Mouse (Mus musculus) cortical plate, adult 2 months (tissue): ENCODE results near the gene Fam171a2. TPM values are rescaled to one million over a fixed set of nuclear protein-coding genes. Genes with fewer than 3 reads are reported as not detected.

Experiments used
- H3K27ac ChIP-seq: fragments of 200-500 bp; 2 replicates; pipeline ENCODE4 v1.5.1; 2012; ENCODE audit warnings: low read length, control low read depth, inconsistent platforms; ENCODE audit not compliant: insufficient read depth
- H3K4me1 ChIP-seq: fragments of 200-500 bp; 2 replicates; pipeline ENCODE4 v1.6.1; 2011; ENCODE audit warnings: low read length; ENCODE audit not compliant: control insufficient read depth, insufficient read depth
- H3K4me3 ChIP-seq: fragments of 200-500 bp; 2 replicates; pipeline ENCODE4 v1.5.1; 2011; ENCODE audit warnings: mild to moderate bottlenecking, low read length, control low read depth; ENCODE audit not compliant: insufficient read depth
- CTCF ChIP-seq: fragments of 200-500 bp; IDR thresholded peaks from 2 replicates; pipeline ENCODE4 v1.5.1; 2011; ENCODE audit warnings: mild to moderate bottlenecking, control low read depth, low read length; ENCODE audit not compliant: insufficient read depth; ENCODE audit errors: extremely low read depth
- POLR2A ChIP-seq: fragments of 200-500 bp; IDR thresholded peaks from 2 replicates; pipeline ENCODE4 v1.6.1; 2011; ENCODE audit warnings: mild to moderate bottlenecking, low read length, control low read depth; ENCODE audit not compliant: insufficient read depth; ENCODE audit errors: extremely low read depth
- polyA plus RNA-seq: library from polyadenylated mRNA; depleted of rRNA; stranded (reverse); fragments of >200 nt; gene quantifications from 2 replicates; pipeline ENCODE4 v1.2.3, GENCODE M21; 2012

The Fam171a2 gene
- polyA plus RNA-seq, 1 experiment = 78.3 TPM

DNA sequence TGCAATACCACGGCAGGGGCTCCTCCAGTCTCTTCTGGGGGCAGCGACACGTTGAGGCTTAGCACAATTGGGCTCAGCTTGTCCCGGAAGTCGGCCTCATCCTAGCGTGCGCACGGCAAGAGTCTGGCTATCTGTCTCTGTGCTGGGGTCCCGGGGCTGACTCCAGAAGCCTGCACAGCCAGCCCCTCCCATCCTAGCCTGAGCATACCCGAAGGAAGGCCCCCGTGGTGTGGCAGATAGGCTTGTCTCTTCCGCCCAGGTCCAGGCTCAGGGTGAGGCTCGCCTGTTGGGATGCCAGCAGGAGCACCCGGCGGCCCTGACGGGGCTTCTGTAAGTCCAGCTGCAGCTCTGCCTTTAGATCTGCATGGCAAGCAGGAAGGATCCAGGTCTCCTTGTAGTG is 13.1 kb upstream of the Fam171a2 start:
- Histone ChIP-seq H3K27ac (no peak overlapping the region), H3K4me3 (no peak overlapping the region), H3K4me1 (no peaks in the 10 kb centered on the region)
- TF ChIP-seq POLR2A = no peak
- TF ChIP-seq CTCF = no peak

DNA sequence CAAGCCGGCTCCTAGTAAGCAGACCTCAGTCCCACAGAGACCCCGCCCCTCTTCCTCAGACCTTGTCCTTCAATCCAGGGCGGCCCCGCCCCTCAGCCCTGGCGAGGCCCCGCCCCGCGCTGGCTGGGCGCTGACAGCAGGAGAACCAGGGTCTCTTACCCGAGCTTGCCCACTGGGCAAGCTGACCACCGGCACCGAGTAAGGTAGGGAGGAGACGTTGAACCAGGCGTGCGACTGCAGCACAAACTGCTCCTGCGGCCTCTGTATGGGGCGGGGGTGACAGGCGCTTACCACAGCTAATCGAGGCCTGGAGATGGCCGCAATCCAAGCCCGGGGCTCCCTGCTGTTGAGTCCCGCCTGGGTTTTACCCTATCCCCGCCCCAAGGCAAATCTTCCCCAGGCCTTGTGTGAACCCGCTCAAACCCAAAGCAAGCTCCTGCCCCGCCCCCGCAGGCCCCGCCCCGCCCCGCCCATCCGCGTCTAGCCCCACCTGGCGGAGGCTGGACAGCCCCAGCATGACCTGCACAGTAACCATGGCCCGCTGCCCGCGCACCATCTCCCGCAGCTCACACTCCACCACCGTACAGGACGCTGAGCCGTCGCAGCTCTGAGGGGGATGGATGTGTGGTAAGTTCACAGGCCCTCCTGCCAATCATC is 8.4 kb upstream of the Fam171a2 start:
- no peaks in the 10 kb centered on the region for H3K4me1 ChIP-seq
- peak overlapping the region; percentile 57 for H3K4me3 ChIP-seq
- no peak overlapping the region for H3K27ac ChIP-seq
- TF ChIP-seq POLR2A (0 out of 2 replicates have a peak, but pooled peaks have one; percentile 27), CTCF (no peak)

DNA sequence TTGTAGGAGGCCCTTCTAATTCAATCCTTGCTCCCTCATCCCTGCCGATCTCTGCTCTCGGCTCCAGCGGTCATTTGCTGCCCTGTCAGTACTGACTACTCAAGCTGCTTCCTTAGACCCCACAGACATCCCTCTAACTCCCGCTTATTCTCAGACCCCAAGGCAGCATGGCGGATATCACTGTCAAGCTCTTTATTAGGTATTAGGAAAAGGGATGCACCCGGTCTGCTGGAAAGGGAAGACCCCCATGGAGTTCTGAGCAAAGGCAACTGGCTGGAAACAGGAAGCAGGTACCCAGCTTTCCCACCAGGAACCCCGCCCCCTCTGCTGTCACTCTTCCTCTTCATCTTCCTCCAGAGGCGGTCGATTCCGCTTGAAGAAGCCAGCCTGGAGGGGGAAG is 5.6 kb upstream of the Fam171a2 start:
- Histone ChIP-seq H3K4me1 (peaks cover 3% of the 10 kb centered on the region), H3K4me3 (no peak overlapping the region), H3K27ac (no peak overlapping the region)
- TF ChIP-seq POLR2A (no peak), CTCF (no peak)

DNA sequence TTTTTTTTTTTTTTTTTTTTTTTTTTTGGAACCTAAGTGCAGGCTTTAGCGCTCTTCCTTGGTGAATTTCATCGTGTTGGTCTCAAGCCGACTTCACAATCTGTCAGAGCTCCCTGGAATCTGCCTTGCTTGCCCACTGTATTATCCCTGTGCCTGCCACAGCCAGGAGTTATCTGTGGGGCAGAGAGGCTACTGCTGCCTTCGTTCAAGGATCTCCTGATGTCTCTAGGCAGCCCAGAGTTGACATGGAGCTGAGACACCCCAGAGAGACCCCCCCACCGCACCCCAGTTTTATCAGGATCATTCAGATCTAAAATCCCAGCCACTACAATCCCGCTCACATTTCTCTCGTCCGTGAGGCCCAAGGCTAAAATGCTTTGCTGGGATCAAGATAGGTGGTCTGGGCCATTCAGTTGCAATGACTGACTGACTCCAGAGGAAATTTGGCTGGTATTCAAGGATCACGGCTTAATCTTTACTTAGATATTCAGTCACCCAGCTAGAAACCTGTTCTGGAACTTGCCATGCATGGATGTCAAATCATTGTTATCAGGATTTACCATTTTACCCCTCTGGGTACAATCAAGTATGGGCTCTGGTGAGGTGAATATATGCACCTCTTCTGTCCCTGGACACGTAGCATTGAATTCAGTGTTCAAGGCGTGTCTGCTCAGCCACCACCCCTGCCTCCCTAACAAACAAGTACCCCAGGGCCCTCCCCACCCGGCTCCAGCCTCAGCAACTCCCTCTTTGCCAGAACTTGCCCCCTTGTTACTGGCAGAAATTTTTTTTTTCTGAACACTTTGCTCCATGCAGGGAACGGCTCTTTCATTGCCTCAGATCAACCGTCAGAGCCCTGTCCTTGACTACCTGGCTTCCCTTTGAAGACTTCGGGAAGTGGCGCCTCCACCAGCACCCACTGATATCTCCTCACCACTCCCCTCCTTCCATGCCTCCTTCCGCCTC is 1.8 kb upstream of the Fam171a2 start:
- TF ChIP-seq CTCF = no peak
- no peak for TF ChIP-seq POLR2A
- no peak overlapping the region for H3K27ac ChIP-seq
- H3K4me1 ChIP-seq = peaks cover 6% of the 10 kb centered on the region
- H3K4me3 ChIP-seq = no peak overlapping the region; the same call in 1 of the 2 replicates

DNA sequence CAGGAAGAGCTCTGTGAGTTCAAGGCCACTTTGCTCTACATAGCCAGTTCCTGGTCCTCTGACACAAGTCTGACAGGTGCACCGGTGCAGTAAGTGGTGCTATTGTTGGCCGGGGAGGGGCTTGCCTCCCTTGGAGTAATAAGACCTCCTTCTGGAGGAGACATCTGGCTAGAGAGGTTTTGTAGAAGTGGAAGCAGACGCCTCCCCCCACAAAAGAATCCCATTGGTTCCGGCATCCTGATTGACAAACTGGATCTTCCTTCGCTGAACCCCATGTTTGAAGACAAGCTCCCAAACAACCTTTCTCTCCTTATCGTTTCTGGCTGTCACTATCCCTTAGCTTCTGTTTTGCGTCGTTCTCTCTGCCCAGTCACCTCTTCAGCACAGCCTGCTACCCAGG is 845 bp upstream of the Fam171a2 start:
- Histone ChIP-seq H3K27ac (peak overlapping the region; percentile 77), H3K4me1 (peaks cover 6% of the 10 kb centered on the region), H3K4me3 (peak overlapping the region; percentile 21)
- no peak for TF ChIP-seq CTCF
- TF ChIP-seq POLR2A = peak; percentile 46; the same call in 1 of the 2 replicates

DNA sequence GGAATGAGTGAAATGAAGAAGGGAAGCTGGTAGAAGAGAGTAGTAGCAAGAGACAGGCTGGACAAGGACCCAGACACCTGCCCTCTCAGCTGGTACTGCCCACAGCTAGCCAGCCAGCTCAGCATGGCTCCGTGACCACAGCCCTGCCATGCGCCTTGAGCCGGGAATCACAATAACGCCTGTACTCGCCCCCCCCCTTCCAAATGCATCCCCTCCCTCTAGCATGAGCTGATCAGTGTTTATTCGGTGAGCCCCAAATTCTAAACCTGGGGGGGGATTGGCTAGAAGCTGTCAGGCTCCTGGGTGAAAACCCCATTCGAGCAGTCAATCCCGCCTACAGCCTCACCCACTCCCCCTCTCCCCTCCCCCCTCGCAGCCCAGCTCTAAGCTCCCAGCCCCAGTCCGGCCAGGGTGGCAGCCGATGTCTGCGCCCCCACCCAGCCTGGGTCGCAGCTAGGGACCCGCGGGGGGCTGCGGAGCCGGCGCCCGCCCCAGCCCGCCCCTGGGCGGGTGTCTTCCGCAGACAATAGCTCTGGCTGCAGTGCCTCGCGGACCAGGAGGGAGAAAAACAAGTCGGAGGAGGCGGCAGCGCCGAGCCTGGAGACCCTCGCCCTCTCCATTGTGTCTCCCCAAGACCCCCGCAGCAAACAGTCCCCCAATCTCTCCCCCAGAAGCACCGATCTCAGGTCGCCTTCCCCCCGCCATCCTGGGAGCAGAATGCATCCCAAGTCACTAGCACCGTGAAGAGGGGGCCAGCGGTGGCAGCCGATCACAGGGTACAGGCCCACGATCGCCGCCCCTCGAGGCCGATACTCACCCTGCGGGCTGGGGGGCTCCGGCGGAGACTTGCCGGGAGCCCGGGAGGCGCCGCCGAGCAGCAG is 661 bp downstream of the Fam171a2 start:
- Histone ChIP-seq H3K4me1 (peaks cover 6% of the 10 kb centered on the region), H3K27ac (peak overlapping the region; percentile 74), H3K4me3 (peak overlapping the region; percentile 80)
- TF ChIP-seq POLR2A (no peak), CTCF (no peak)

DNA sequence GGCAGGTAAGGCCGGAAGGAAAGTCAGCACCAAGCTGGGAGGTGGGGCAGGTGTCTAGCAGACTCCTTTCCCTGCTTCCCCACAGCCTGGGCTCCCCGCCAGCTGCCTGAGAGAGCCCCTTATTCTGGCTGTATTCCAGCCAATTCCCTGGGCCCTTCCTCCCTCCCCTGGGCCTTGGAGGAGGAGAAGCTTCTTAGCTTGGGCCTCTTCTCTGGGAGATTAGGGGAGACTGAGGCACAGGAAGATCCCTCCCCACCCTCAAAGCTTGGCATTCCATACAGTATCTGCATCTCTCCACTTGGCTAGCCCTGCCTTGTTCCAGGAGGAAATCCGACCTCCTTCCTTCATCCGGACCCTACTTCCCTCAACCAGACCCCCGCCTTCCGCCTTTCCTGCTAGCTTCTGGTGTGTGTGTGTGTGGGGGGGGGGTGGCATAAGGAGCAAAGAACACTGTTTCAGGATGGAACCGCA is 1.6 kb downstream of the Fam171a2 start:
- H3K27ac ChIP-seq = 0 out of 2 replicates have a peak overlapping the region, but pooled peaks have one; percentile 20
- H3K4me3 ChIP-seq = peak overlapping the region; percentile 80
- peaks cover 6% of the 10 kb centered on the region for H3K4me1 ChIP-seq
- TF ChIP-seq POLR2A (no peak), CTCF (no peak)

DNA sequence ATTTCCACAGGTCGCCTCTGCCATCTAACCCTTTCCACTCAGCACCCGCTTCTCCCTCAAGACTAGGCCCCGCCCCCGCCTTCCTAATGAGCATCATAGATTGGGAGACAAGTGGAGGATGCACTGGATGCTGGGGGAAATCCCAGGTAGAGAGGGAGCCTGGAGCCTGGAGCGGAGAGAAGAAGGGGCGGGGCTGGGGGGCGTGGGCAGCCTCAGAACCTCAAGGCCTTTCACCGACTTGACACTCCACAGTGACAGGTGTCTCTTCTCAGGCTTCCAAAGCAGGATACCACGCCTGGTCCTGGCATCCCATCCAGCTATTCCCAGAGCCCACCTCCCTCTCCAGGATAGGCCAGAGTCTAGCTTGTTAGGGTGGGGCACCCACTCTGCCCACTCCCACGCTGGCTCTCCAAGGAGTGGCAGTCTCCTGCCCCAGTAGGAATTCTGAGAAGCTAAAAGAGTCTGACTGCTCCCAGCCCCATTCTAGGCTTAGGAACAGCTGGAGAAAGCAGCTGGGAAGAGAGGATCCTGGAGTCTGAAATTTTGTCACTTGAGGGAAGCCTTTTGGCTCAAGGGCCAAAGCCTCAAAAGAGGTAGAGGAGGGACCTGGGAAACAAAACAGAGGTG is 2.1 kb downstream of the Fam171a2 start:
- Histone ChIP-seq H3K4me1 (peaks cover 6% of the 10 kb centered on the region), H3K27ac (0 out of 2 replicates have a peak overlapping the region, but pooled peaks have one; percentile 20), H3K4me3 (peak overlapping the region; percentile 80)
- TF ChIP-seq POLR2A (no peak), CTCF (no peak)

DNA sequence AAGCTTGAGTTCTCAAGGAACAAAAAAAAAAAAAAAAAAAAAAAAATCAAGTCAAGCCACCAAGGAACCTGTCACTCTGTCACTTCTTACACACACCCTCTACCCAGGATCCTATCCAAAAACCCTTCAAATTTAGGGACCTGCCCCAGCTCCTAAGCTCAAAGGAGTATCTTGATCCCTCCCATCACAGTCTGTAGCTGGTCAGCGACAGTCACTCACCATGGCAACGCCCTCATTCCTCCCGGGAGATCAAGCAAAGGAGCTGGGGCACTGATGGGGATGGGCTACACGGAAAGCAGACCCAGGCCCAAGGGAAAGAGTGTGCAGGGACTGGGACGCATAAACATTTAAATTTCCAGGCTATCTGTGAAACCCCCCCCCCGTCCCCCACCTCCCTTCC is 2.7 kb downstream of the Fam171a2 start:
- no peak overlapping the region for H3K27ac ChIP-seq

More for the DNA sequence above, 2.7 kb downstream of the Fam171a2 start:
- Histone ChIP-seq H3K4me1 (peaks cover 6% of the 10 kb centered on the region), H3K4me3 (no peak overlapping the region)
- TF ChIP-seq POLR2A (no peak), CTCF (no peak)
